Mouse (Mus musculus): ENCODE data around the gene Deup1.

DNA sequence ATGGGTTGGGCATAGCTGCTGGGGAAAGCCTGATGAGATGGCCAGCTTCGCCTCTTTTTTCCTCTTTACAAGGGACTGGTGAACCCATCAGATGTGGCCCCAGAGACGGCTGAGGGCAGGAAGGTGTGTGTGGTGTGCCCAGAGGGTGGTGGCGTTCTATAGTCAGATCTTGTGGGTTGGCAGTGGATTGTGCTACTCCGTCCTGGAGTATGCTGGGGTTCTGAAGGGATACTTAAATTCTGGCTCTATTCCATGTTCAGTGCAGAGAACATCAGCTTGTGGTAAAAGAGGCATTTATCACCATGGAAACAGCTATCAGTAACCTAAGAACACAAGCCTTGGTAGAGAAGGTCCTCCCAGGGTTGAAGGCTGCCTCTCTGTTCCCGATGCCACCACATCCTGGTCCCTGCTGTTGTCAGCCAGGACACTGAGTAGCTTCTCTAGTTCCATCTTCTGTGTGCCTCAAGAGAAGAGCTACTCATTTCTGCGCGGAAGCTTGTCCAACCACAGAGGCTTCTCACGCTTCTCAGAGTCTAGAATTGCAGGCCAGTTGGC, 88.7 kb downstream of the Deup1 start:
- no peak for TF ChIP-seq MAX (IDR thresholded peaks at IDR 0.05; ENCODE audit: low read depth)
- TF ChIP-seq USF1 (IDR thresholded peaks at IDR 0.05; ENCODE audit: low read depth): no peak
- no peak for TF ChIP-seq POLR2AphosphoS2 (IDR thresholded peaks at IDR 0.05; ENCODE audit: insufficient read length, low read depth)
- TF ChIP-seq MYOG (IDR thresholded peaks at IDR 0.05; ENCODE audit: control insufficient read depth in 1 of 3, insufficient read depth in 1 of 3, insufficient read length in 2 of 3, low read depth in 2 of 3): no peak
- TF ChIP-seq POLR2A (IDR thresholded peaks at IDR 0.05; ENCODE audit: insufficient read length, low read depth): no peak
- no peak for TF ChIP-seq MYOD1 (IDR thresholded peaks at IDR 0.05; ENCODE audit: control insufficient read depth in 1 of 3, insufficient read length in 2 of 3, low read depth in 2 of 3)
- TF ChIP-seq TCF12 (IDR thresholded peaks at IDR 0.05; ENCODE audit: insufficient read depth, poor library complexity, severe bottlenecking): no peak
- TF ChIP-seq E2F4 (IDR thresholded peaks at IDR 0.05; ENCODE audit: insufficient read depth): no peak
- no peak for TF ChIP-seq CEBPB (IDR thresholded peaks at IDR 0.05; ENCODE audit: insufficient read depth, poor library complexity, severe bottlenecking)
